Comparison of ENCODE assay signal across 31 mouse cellular contexts in genomic region chr4:41268133-41268532, GRCm38 (mm10). TPM values are rescaled to one million over a fixed set of nuclear protein-coding genes. Genes with fewer than 3 reads are reported as not detected.
DNase-seq lines count a peak whose midpoint lies in the region; ATAC-seq and TF ChIP-seq lines count a peak whose summit lies in the region.
"Had no signal": no experiment of that assay in that cellular context is flagged by ENCODE, and none has a peak within 500 bp of the region (broad histone marks: within the 10 kb centered on the region; RNA-seq: fewer than 3 reads in every experiment).

No protein-coding gene starts in this region.

- H3K4me2 ChIP-seq in liver, embryonic 13.5 days, result no peak overlapping the region
- no peak overlapping the region for H3K4me2 ChIP-seq in kidney, postnatal 0 days (ENCODE audit: low read length)
- peak overlapping the region; percentile 6 for H3K4me2 ChIP-seq in myocyte (ENCODE audit: low read depth)
- H3K4me2 ChIP-seq: embryonic facial prominence, embryonic 13.5 days; forebrain, embryonic 15.5 days; heart, embryonic 13.5 days; hindbrain, embryonic 15.5 days; limb, embryonic 12.5 days; midbrain, embryonic 15.5 days had no signal

- no peak overlapping the region for H3ac ChIP-seq in myocyte (ENCODE audit: control insufficient read depth, insufficient read length)

- no peaks in the 10 kb centered on the region for H3K9me3 ChIP-seq in liver, embryonic 13.5 days (replicated peaks)
- H3K9me3 ChIP-seq in kidney, postnatal 0 days (replicated peaks; ENCODE audit: low read length), result no peaks in the 10 kb centered on the region
- H3K9me3 ChIP-seq: embryonic facial prominence, embryonic 13.5 days; forebrain, embryonic 10.5 days; forebrain, embryonic 15.5 days; heart, embryonic 13.5 days; hindbrain, embryonic 10.5 days; hindbrain, embryonic 15.5 days; limb, embryonic 12.5 days; midbrain, embryonic 10.5 days; midbrain, embryonic 15.5 days had no signal

- H3K27ac ChIP-seq in liver, embryonic 13.5 days, result 0 out of 2 replicates have a peak overlapping the region, but pooled peaks have one; percentile 24
- H3K27ac ChIP-seq in kidney, postnatal 0 days, result peak overlapping the region; percentile 62; the same call in 1 of the 2 replicates
- H3K27ac ChIP-seq: embryonic facial prominence, embryonic 13.5 days; forebrain, embryonic 10.5 days; forebrain, embryonic 15.5 days; heart, adult 2 months; heart, embryonic 13.5 days; hindbrain, embryonic 10.5 days; hindbrain, embryonic 15.5 days; limb, embryonic 12.5 days; liver, embryonic 14.5 days; midbrain, embryonic 10.5 days; midbrain, embryonic 15.5 days had no signal

- TF ChIP-seq CTCF in kidney, postnatal 0 days (IDR thresholded peaks at IDR 0.05; ENCODE audit: low read depth), result no peak

- H3K4me3 ChIP-seq in liver, embryonic 13.5 days (replicated peaks), result no peak overlapping the region
- no peak overlapping the region for H3K4me3 ChIP-seq in kidney, postnatal 0 days (replicated peaks; ENCODE audit: low read depth, low read length)
- no peak overlapping the region for H3K4me3 ChIP-seq in myocyte
- H3K4me3 ChIP-seq: embryonic facial prominence, embryonic 13.5 days; forebrain, embryonic 10.5 days; forebrain, embryonic 15.5 days; heart, adult 2 months; heart, embryonic 13.5 days; hindbrain, embryonic 10.5 days; hindbrain, embryonic 15.5 days; limb, embryonic 12.5 days; midbrain, embryonic 10.5 days; midbrain, embryonic 15.5 days had no signal

- peaks cover 41% of the 10 kb centered on the region for H3K4me1 ChIP-seq in liver, embryonic 13.5 days (replicated peaks)
- peaks cover 9% of the 10 kb centered on the region; the same call in 1 of the 2 replicates for H3K4me1 ChIP-seq in kidney, postnatal 0 days (replicated peaks; ENCODE audit: insufficient read depth, low read length)

- TF ChIP-seq POLR2A in myocyte (IDR thresholded peaks at IDR 0.05; ENCODE audit: insufficient read length, low read depth), result no peak

- DNase-seq in liver, embryonic 13.5 days, result no peak
- DNase-seq in liver, result no peak
- DNase-seq in kidney, adult 8-10 months, result peak; percentile 34 to 63
- peak; percentile 70 for DNase-seq in kidney, postnatal 0 days (ENCODE audit: low spot score)
- no peak for DNase-seq in thymus, postnatal 25 days
- DNase-seq in left cerebral cortex, adult 8-10 months (ENCODE audit: low spot score in 2 of 2), result no peak
- DNase-seq: adrenal gland, adult 8-10 months; B cell, adult 2 months; cerebellum, adult 11 months; cerebellum, adult 9-11 months; gastrocnemius, postnatal 36 days; heart, adult 2 months; heart, postnatal 14 days; lung, adult 2 months; lung, postnatal 10 days; right cerebral cortex, postnatal 25 days; thymus, adult 18-20 months; thymus, postnatal 4 days had no signal

- peaks cover 64% of the 10 kb centered on the region for H3K36me3 ChIP-seq in liver, embryonic 13.5 days
- H3K36me3 ChIP-seq in kidney, postnatal 0 days (ENCODE audit: insufficient read depth, low read length), result no peaks in the 10 kb centered on the region
- H3K36me3 ChIP-seq in myocyte (ENCODE audit: control insufficient read depth, insufficient read depth), result peaks cover 6% of the 10 kb centered on the region
- H3K36me3 ChIP-seq: hindbrain, embryonic 15.5 days; midbrain, embryonic 15.5 days had no signal

- H3K27me3 ChIP-seq in liver, embryonic 13.5 days, result no peaks in the 10 kb centered on the region
- H3K27me3 ChIP-seq in kidney, postnatal 0 days (ENCODE audit: insufficient read depth, low read length), result no peaks in the 10 kb centered on the region
- H3K27me3 ChIP-seq in myocyte (ENCODE audit: control insufficient read depth, insufficient read depth, insufficient read length), result no peaks in the 10 kb centered on the region
- H3K27me3 ChIP-seq: embryonic facial prominence, embryonic 13.5 days; forebrain, embryonic 15.5 days; heart, embryonic 13.5 days; hindbrain, embryonic 15.5 days; limb, embryonic 12.5 days; midbrain, embryonic 15.5 days had no signal

- no peak overlapping the region for H3K9ac ChIP-seq in liver, embryonic 13.5 days
- H3K9ac ChIP-seq in kidney, postnatal 0 days (ENCODE audit: low read depth, low read length), result no peak overlapping the region
- H3K9ac ChIP-seq: embryonic facial prominence, embryonic 13.5 days; forebrain, embryonic 15.5 days; heart, embryonic 13.5 days; hindbrain, embryonic 15.5 days; limb, embryonic 12.5 days; liver, embryonic 14.5 days; midbrain, embryonic 15.5 days had no signal

- ATAC-seq in liver, embryonic 13.5 days (ENCODE audit: low read depth), result no peak
- peak; percentile 72; the same call in 1 of the 2 replicates for ATAC-seq in kidney, postnatal 0 days (replicated peaks; ENCODE audit: low FRiP score, low read depth)
- ATAC-seq: activated CD4-positive, CD25-positive, alpha-beta regulatory T cell, adult 4 months; forebrain, embryonic 15.5 days; inflammation-experienced regulatory T-cells, adult 6 months; midbrain, embryonic 15.5 days had no signal

- H3K79me2 ChIP-seq in myocyte (ENCODE audit: control insufficient read depth, insufficient read depth), result peaks cover 99% of the 10 kb centered on the region

TF ChIP-seq in myocyte, 11 proteins besides CTCF, POLR2A, EP300 and RAD21:
- TF ChIP-seq TCF3 (IDR thresholded peaks at IDR 0.05; ENCODE audit: insufficient read length, low read depth), result no peak
- no peak for TF ChIP-seq TCF12 (IDR thresholded peaks at IDR 0.05; ENCODE audit: insufficient read depth, poor library complexity, severe bottlenecking)
- no peak for TF ChIP-seq MYOD1 (IDR thresholded peaks at IDR 0.05; ENCODE audit: control insufficient read depth in 1 of 3, insufficient read length in 2 of 3, low read depth in 2 of 3)
- no peak for TF ChIP-seq E2F4 (IDR thresholded peaks at IDR 0.05; ENCODE audit: insufficient read depth)
- TF ChIP-seq SRF (IDR thresholded peaks at IDR 0.05; ENCODE audit: control insufficient read depth, insufficient read length, low read depth), result no peak
- TF ChIP-seq USF1 (IDR thresholded peaks at IDR 0.05; ENCODE audit: low read depth), result no peak
- TF ChIP-seq CEBPB (IDR thresholded peaks at IDR 0.05; ENCODE audit: insufficient read depth, poor library complexity, severe bottlenecking), result no peak
- no peak for TF ChIP-seq MAX (IDR thresholded peaks at IDR 0.05; ENCODE audit: low read depth)
- no peak for TF ChIP-seq MYOG (IDR thresholded peaks at IDR 0.05; ENCODE audit: control insufficient read depth in 1 of 3, insufficient read depth in 1 of 3, insufficient read length in 2 of 3, low read depth in 2 of 3)
- no peak for TF ChIP-seq REST (IDR thresholded peaks at IDR 0.05; ENCODE audit: insufficient read depth, insufficient read length)
- TF ChIP-seq POLR2AphosphoS2 (IDR thresholded peaks at IDR 0.05; ENCODE audit: insufficient read length, low read depth), result no peak

RNA-seq across cellular contexts. Expression of gene Ubap2, which starts 6.8 kb away (rescaled TPM):
- 25.2 and 35.7 TPM in 2 replicates for polyA plus RNA-seq in liver, embryonic 13.5 days (2015; fragmentation: Nextera tagmentation; extraction: Ambion mirVana)
- polyA plus RNA-seq in kidney, postnatal 0 days (2015; fragmentation: Nextera tagmentation; extraction: Ambion mirVana), result 37.6 and 44.4 TPM in 2 replicates
- 71.5 TPM for polyA plus RNA-seq in myocyte (2012; fragmentation: generic; extraction: Trizol)
- total RNA-seq in left cerebral cortex, adult 8-10 months (2022), result 10 to 100 TPM; 38.8 to 46.3 (median 45.3) TPM

RNA-seq across cellular contexts. Expression of gene Dcaf12, which starts 46.6 kb away (rescaled TPM):
- 66.0 and 74.8 TPM in 2 replicates for polyA plus RNA-seq in liver, embryonic 13.5 days (2015; fragmentation: Nextera tagmentation; extraction: Ambion mirVana)
- 49.8 and 55.4 TPM in 2 replicates for polyA plus RNA-seq in kidney, postnatal 0 days (2015; fragmentation: Nextera tagmentation; extraction: Ambion mirVana)
- 27.1 TPM for polyA plus RNA-seq in myocyte (2012; fragmentation: generic; extraction: Trizol)
- 10 to 100 TPM; 37.5 to 39.5 (median 38.6) TPM for total RNA-seq in left cerebral cortex, adult 8-10 months (2022)

Comparison
In these comparisons a context has a peak if more than half of its experiments do, and no peak if none do; other contexts are left out.
1. DNase-seq: peak in kidney, adult 8-10 months (2 of 2) and kidney, postnatal 0 days (single experiment); none in liver, embryonic 13.5 days (single experiment), liver (single experiment), thymus, postnatal 25 days (single experiment) and left cerebral cortex, adult 8-10 months (0 of 2).